ENCODE assay signal across 9 mouse cellular contexts in the genomic region with DNA sequence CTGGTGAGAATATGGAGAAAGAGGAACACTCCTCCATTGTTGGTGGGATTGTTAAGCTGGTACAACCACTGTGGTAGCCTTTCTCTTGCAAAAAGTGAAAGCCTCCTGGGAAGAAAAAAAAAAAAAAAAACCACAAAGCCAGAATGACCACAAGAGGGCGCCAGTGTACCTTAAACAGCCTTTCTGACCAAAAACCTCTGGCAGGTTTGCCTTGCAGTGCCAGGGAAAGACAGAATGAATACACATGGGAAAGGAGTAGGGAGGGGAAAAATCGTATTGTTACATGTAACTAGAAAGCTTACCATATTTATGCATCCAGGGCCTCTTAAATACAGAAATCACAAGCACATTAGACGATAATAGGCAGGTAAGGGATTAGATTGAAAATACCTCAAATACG.
A peak's percentile ranks its signal among the peaks of the same experiment; 100 is the strongest.
DNase-seq lines count a peak whose midpoint lies in the region; ATAC-seq and TF ChIP-seq lines count a peak whose summit lies in the region.
"Had no signal": no experiment of that assay in that cellular context is flagged by ENCODE, and none has a peak within 500 bp of the region (broad histone marks: within the 10 kb centered on the region; RNA-seq: fewer than 3 reads in every experiment).

No protein-coding gene starts in this region.

- no peaks in the 10 kb centered on the region for H3K27me3 ChIP-seq in heart, adult 2 months (ENCODE audit: control insufficient read depth, insufficient read depth, low read length)
- no peaks in the 10 kb centered on the region for H3K27me3 ChIP-seq in heart, embryonic 12.5 days (replicated peaks)
- no peaks in the 10 kb centered on the region for H3K27me3 ChIP-seq in E14TG2a.4 (ENCODE audit: insufficient read depth, low read length)
- H3K27me3 ChIP-seq in midbrain, embryonic 13.5 days, result no peaks in the 10 kb centered on the region
- H3K27me3 ChIP-seq: embryonic facial prominence, embryonic 12.5 days had no signal

- no peak for ATAC-seq in heart, embryonic 12.5 days (ENCODE audit: insufficient number of reproducible peaks, low FRiP score)
- no peak for ATAC-seq in midbrain, embryonic 13.5 days

- intact Hi-C loops in heart, adult 2 months (cut with DNase I), result loop anchor here (1.0 to 10.0 kb wide), 4 partner anchors 83 to 1231 kb away; no protein-coding TSS in a partner anchor

- no peak overlapping the region for H3K9ac ChIP-seq in heart, adult 2 months (ENCODE audit: low read depth, low read length)
- no peak overlapping the region for H3K9ac ChIP-seq in heart, embryonic 12.5 days
- no peak overlapping the region for H3K9ac ChIP-seq in midbrain, embryonic 13.5 days (replicated peaks)
- H3K9ac ChIP-seq: embryonic facial prominence, embryonic 12.5 days had no signal

- no peaks in the 10 kb centered on the region for H3K9me3 ChIP-seq in heart, embryonic 12.5 days (replicated peaks)
- H3K9me3 ChIP-seq in E14TG2a.4 (ENCODE audit: low read length), result no peaks in the 10 kb centered on the region
- no peaks in the 10 kb centered on the region for H3K9me3 ChIP-seq in midbrain, embryonic 13.5 days
- H3K9me3 ChIP-seq: embryonic facial prominence, embryonic 12.5 days had no signal

- no peak overlapping the region for H3K27ac ChIP-seq in heart, adult 2 months
- H3K27ac ChIP-seq in heart, embryonic 12.5 days (ENCODE audit: poor library complexity, severe bottlenecking), result no peak overlapping the region
- H3K27ac ChIP-seq in midbrain, embryonic 13.5 days, result peak overlapping the region; percentile 59; the same call in 1 of the 2 replicates
- H3K27ac ChIP-seq: embryonic facial prominence, embryonic 12.5 days had no signal

- H3K4me1 ChIP-seq in heart, adult 2 months (ENCODE audit: control insufficient read depth, insufficient read depth, low read length), result no peaks in the 10 kb centered on the region
- no peaks in the 10 kb centered on the region for H3K4me1 ChIP-seq in heart, embryonic 12.5 days (replicated peaks)
- no peaks in the 10 kb centered on the region for H3K4me1 ChIP-seq in E14TG2a.4 (replicated peaks; ENCODE audit: low read depth, low read length)
- H3K4me1 ChIP-seq in midbrain, embryonic 13.5 days (replicated peaks), result peaks cover 8% of the 10 kb centered on the region; the same call in 1 of the 2 replicates
- H3K4me1 ChIP-seq: embryonic facial prominence, embryonic 12.5 days had no signal

- H3K79me2 ChIP-seq in heart, adult 2 months (replicated peaks; ENCODE audit: control insufficient read depth, insufficient read depth, low read length), result no peaks in the 10 kb centered on the region

- 0 out of 2 replicates have a peak, but pooled peaks have one; percentile 16 for TF ChIP-seq EP300 in heart, adult 2 months (IDR thresholded peaks at IDR 0.05; ENCODE audit: insufficient read depth, low read depth, low read length)

- H3K4me2 ChIP-seq in heart, embryonic 12.5 days, result no peak overlapping the region
- H3K4me2 ChIP-seq in midbrain, embryonic 13.5 days (replicated peaks), result no peak overlapping the region
- H3K4me2 ChIP-seq: embryonic facial prominence, embryonic 12.5 days had no signal

- TF ChIP-seq CTCF in heart, adult 2 months (IDR thresholded peaks at IDR 0.05), result peak; percentile 82
- TF ChIP-seq CTCF in E14TG2a.4 (conservative IDR thresholded peaks at IDR 0.05; ENCODE audit: low read length), result peak; percentile 54

- TF ChIP-seq POLR2A in heart, adult 2 months (IDR thresholded peaks at IDR 0.05; ENCODE audit: insufficient read depth, low read depth, low read length), result no peak

- no peaks in the 10 kb centered on the region for H3K36me3 ChIP-seq in heart, adult 2 months (ENCODE audit: control insufficient read depth, insufficient read depth, low read length)
- no peaks in the 10 kb centered on the region for H3K36me3 ChIP-seq in heart, embryonic 12.5 days
- H3K36me3 ChIP-seq in E14TG2a.4 (ENCODE audit: insufficient read depth, low read length), result no peaks in the 10 kb centered on the region
- H3K36me3 ChIP-seq in midbrain, embryonic 13.5 days, result no peaks in the 10 kb centered on the region
- H3K36me3 ChIP-seq: embryonic facial prominence, embryonic 12.5 days had no signal

- no peak overlapping the region for H3K4me3 ChIP-seq in heart, adult 2 months
- H3K4me3 ChIP-seq in heart, embryonic 12.5 days, result no peak overlapping the region
- no peak overlapping the region for H3K4me3 ChIP-seq in E14TG2a.4 (replicated peaks; ENCODE audit: low read length)
- no peak overlapping the region for H3K4me3 ChIP-seq in midbrain, embryonic 13.5 days (replicated peaks)
- H3K4me3 ChIP-seq: embryonic facial prominence, embryonic 12.5 days had no signal

- 41% methylated on average over 4 of the region's 4 CpGs for WGBS in heart, adult 2 months
- WGBS in heart, embryonic 12.5 days, result 45% methylated on average over 4 of the region's 4 CpGs
- 37% methylated on average over 4 of the region's 4 CpGs for WGBS in midbrain, embryonic 13.5 days

- peak in 1 of 2 experiments; percentile 46 for DNase-seq in heart, adult 2 months
- DNase-seq in c-Kit-positive CD71-positive TER-119-negative erythroid progenitor cells, embryonic 14.5 days (ENCODE audit: low read depth), result peak; percentile 28
- peak; percentile 32 to 78 for DNase-seq in frontal cortex, adult 2 months (ENCODE audit: extremely low spot score in 1 of 2, low spot score in 1 of 2)
- peak; percentile 13 to 54 for DNase-seq in layer of hippocampus, postnatal 36 days
- DNase-seq in urinary bladder, postnatal 25 days (ENCODE audit: low spot score), result peak; percentile 61
